Mouse (Mus musculus): ENCODE measurements around the gene Wdfy1.

DNA sequence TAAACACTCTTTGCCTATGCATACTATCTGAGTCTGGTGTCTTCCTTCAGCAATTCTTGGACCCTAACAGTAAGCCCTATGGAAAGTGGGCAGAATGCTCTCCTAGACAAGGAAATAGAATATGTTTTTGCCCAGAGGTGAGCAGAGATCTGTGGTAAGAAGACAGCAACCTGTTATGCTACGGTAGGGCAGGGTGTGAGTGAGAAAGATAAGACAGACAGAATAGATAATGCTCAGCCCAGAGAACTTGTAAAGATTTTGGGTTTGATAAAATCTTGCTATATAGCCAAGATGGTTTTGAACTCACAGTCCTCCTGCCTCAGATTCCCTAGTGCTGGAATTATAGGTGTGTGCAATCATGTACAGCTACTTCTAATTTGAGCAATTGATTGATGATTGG lies 11.5 kb downstream of the Wdfy1 start:
- TF ChIP-seq POLR2A (IDR thresholded peaks at IDR 0.05; ENCODE audit: control insufficient read depth, low read depth, low read length): no peak
- no peak for TF ChIP-seq CTCF (IDR thresholded peaks at IDR 0.05; ENCODE audit: control insufficient read depth, insufficient read depth, insufficient replicate concordance, low read depth, low read length)
